Mouse (Mus musculus) bone marrow, adult 2 months (tissue): ENCODE measurements around the gene Dtnbp1.

ENCODE experiments used
- CTCF ChIP-seq: fragments of 200-500 bp; IDR thresholded peaks from 2 replicates; pipeline ENCODE4 v1.5.1; 2011; ENCODE audit warnings: low read length, control low read depth; ENCODE audit not compliant: control insufficient read depth, insufficient read depth
- POLR2A ChIP-seq: fragments of 200-500 bp; IDR thresholded peaks from 2 replicates; pipeline ENCODE4 v1.6.1; 2011; ENCODE audit warnings: low read depth, mild to moderate bottlenecking, control low read depth, low read length, borderline replicate concordance; ENCODE audit not compliant: control insufficient read depth

GRCm38 (mm10) chr13:44932307-44933264 is 69.4 kb downstream of the Dtnbp1 start:
- TF ChIP-seq CTCF (no peak), POLR2A (no peak)
